Mouse (Mus musculus) urinary bladder, adult 2 months (tissue): Measurements from ENCODE around the gene Fbxw21. TPM values are rescaled to one million over a fixed set of nuclear protein-coding genes. Genes with fewer than 3 reads are reported as not detected.

Experiments
- DNase-seq: peaks from one replicate; pipeline ENCODE4 v3.0.0; 2022; ENCODE audit warnings: low spot score
- polyA plus RNA-seq: library from polyadenylated mRNA; depleted of rRNA; stranded (reverse); fragments of >200 nt; gene quantifications from 2 replicates; pipeline ENCODE4 v1.2.3, GENCODE M21; 2012

Gene Fbxw21
- polyA plus RNA-seq, 1 experiment = not detected

- peak; percentile 16 for DNase-seq
Measured at GRCm38 (mm10) chr9:109111591-109111990, 50.2 kb downstream of the Fbxw21 start.

DNA sequence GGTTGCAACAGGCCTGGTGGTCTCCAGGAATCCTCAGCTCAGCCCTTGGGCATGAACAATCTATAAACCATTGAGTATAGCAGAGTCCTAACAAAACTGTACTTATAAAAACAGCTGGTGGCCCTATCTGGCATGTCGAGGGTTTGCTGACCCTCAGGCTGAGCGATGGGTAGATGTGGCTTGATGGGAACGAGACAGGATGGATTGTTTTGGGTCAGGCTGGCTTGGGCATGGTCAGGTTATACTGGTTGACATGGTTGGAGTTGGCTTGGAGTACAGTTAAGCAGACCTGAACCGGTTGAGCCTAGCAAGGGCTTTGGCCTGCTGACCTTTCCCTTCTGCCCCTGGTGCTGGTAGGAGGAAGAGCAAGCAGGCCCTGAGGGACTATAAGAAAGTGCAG, 50.7 kb downstream of the Fbxw21 start:
- peak; percentile 12 for DNase-seq

DNA sequence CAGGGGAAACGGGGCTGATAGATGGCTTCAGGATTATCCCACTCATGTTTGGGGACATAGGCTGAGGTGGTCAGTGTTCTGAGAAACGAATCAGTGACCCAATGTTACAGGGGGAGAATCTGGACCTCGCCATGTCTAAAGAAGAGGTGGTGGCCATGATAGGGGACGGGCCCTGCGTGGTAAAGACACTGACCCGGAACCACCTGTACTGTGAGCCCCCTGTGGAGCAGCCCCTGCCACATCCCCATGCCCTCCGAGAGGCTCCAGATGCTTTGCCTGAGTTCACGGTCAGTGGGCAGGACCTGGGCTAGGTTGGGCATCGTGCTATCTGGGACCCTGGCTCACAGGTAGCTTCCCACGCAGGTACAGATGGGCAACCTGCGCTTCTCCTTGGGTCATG, 51.6 kb downstream of the Fbxw21 start:
- no peak for DNase-seq

- no peak for DNase-seq
Measured at GRCm38 (mm10) chr9:109107341-109107740, 54.5 kb downstream of the Fbxw21 start.

GRCm38 (mm10) chr9:109105648-109106047, 56.2 kb downstream of the Fbxw21 start:
- DNase-seq = no peak

GRCm38 (mm10) chr9:109105011-109105410, 56.8 kb downstream of the Fbxw21 start:
- DNase-seq = no peak

GRCm38 (mm10) chr9:109104083-109104482, 57.8 kb downstream of the Fbxw21 start:
- DNase-seq = no peak

DNA sequence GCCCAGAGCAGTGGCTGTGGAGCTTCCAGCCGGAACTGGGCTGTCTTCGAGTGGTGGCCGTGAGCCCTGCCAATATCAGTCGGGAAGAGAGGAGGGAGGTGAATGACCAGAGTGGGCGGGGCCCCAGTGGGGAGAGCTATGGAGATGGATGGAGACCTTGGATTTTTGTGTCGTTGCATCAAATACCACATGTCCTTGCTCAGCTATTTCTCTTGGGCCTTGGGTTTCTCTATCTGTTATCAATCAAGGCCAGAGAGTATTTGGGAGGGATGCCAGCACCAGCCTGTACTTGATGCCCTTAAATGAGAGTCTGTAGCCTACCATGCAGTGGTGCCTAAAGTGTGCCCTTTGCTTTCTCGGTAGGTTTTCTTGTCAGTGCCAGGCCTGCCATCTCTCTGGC, 58.6 kb downstream of the Fbxw21 start:
- no peak for DNase-seq

DNA sequence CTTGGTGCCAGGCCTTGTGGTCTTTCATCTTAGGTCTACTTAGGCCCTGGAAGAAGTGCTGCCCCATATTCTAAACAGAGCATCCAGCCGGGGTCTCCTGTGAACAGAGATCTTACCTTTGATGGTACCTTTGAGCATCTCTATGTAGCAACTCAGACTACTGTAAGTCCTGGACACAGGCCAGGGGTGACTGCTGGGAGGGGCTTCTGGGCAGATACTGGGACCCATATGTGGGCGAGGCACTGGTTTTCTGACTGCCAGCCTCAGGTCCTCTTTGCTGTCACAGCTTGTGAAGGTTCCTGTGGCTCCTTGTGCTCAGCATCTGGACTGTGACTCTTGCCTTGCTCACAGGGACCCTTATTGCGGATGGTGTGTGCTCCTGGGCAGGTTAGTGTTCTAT, 59.3 kb downstream of the Fbxw21 start:
- DNase-seq = no peak

DNA sequence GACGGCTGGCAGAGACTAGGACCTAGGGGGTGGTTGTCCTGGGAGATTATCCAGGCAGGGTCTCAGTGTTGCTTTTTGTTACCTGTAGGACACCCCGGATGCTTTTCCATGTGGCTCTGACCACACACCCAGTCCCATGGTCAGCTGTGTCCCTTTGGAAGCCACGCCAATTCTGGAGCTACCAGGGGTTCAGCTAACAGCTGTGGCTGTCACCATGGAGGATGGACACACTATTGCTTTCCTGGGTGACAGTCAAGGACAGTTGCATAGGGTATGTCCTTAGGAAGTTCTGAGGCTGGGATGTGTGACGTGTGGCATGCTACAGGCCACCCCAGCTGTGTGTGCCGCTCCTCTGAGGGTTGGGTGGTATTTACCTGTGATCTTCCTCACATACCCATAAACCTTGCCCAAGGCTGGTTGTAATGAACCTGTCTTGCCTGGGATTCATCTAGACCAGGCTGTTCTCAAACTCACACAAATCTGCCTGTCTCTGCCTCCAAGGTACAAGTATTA, 59.9 kb downstream of the Fbxw21 start:
- no peak for DNase-seq

- no peak for DNase-seq
Measured at GRCm38 (mm10) chr9:109100307-109100928, 61.4 kb downstream of the Fbxw21 start.

DNA sequence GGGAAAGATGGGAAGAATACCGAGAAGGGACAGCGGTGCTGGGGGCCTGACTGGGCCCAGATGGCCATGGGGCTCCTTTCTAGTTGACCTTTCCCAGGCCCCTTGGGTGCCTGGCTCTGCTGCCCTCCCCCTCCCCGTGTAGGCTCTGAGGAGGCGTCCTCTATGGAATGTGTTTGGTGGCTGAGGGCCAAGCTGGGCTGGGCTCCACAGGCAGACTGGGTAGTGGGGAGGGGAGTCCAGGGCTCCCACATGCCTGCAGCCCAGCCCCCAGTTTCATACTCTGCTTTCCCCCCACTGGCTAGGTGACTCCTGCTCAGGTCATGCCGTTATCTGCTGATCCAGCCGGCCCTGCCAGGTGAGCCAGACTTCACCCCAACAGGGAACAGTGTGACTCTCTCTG, 62.9 kb downstream of the Fbxw21 start:
- no peak for DNase-seq

DNA sequence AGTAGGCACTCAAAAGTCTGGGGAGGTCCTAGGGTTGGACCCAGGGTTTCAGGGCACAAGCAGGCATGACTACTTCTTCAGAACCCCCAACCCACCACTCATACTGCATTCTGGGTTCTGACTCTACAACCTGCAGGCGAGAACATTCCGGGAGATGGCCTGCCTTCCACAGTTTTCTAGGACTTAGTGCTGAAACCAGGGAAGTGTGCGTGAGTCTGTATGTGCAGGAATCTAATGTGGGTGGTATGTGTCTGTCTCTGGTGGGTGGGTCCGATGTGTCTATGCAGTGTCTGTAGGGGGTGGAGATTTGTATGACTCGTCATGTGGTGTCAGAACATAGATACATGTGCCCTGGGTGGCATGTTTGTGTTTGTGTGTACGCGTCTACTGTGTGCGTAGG, 63.5 kb downstream of the Fbxw21 start:
- DNase-seq = no peak

GRCm38 (mm10) chr9:109097831-109098230, 64.0 kb downstream of the Fbxw21 start:
- no peak for DNase-seq

DNA sequence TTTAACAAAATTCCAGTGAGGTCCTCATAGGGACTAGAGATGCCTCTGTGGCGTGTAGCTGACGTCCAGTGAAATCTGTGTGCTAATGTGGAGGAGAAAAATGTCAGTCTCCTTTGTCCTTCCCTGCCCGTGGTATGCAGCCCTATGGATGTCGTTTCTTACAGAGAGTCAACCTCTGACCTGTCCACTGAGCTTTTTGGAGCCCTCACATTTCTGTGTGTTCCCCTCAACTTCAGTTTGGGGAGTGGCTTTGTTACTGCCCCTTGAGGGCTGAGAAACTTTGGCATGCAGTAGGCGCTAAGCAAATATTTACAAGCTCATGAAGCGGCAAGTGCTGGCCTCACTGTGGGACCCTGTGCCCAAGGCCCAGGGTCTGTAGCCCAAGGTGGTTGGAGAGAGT, 64.5 kb downstream of the Fbxw21 start:
- no peak for DNase-seq

DNA sequence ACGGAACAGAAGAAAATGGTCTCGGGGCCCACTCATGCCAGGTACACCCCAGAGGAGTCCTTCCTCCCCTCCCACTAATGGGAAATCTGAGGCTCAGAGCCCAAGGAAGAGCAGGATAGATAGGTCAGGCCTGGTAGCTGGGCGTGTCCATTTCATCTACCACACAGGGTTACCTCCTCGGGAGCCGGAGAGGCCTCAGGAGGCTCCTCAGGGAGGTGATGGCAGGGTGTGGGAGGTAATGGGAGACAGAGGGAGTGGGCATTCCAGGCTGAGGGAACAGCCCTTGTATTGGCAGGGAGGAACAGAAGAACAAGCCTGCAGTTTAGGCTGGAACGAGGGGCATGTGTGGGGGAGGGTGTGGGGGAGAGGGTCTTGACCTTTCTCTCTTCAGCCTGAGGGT, 65.0 kb downstream of the Fbxw21 start:
- DNase-seq = no peak

DNA sequence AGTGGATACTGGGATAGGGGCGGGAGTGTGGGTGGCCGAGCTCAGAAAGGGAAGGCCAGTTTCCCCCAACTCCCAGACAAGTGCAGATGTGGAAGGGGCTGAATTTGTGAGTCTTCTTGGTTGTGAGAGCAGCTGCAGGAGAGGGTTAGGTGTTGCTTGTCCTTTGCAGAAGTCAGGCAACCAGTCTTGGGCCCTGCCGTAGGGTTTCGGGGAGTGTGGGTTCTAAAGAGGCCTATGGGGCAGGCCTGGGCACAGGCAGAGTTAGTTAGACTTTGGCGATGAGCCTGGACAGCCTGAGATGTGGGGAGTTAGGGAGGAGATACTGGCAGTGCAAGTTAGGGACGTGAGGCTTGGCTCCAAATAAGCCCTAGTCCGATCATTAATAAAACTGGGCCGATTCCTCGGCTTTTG, 65.6 kb downstream of the Fbxw21 start:
- DNase-seq = no peak

- DNase-seq = peak; percentile 70
Measured at GRCm38 (mm10) chr9:109095137-109095982, 66.5 kb downstream of the Fbxw21 start, which contains the start of gene Plxnb1. Gene Plxnb1 (plus strand): TSS chr9:109095389.

GRCm38 (mm10) chr9:109094553-109095136, 67.2 kb downstream of the Fbxw21 start:
- DNase-seq = no peak

DNA sequence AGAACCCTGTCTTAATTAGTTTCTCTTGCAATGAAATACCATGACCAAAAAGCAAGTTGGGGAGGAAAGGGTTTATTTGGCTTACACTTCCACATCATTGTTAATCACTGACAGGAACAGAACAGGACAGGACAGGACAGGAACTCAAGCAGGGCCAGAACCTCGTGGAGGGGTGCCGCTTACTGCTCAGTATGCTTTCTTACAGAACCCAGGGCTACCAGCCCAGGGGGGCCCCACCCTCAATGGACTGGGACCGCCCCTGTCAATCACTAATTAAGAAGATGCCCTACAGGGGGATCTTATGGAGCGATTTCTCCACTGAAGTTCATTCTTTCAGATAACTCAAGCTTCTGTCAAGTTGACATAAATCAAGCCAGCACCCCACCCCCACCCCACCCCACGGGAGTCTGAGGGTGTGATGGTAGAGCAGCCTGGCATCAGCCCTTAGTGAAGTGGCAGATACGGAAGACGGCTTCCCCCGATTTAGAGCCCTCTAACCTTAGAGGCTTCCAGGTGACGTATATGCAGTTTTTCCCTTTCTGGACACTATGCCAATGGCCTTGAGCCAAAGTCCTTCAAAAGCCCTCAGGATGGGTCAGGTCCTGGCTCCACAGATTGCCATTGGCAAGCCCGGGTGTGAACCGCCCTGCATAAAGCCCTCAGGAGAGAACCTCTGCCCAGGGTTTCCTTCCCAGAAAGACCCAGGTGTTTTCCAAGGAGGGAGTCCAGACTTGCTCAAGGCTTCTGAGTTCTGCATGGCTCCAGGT, 67.9 kb downstream of the Fbxw21 start:
- DNase-seq = no peak

GRCm38 (mm10) chr9:109092799-109093198, 69.0 kb downstream of the Fbxw21 start:
- no peak for DNase-seq

DNA sequence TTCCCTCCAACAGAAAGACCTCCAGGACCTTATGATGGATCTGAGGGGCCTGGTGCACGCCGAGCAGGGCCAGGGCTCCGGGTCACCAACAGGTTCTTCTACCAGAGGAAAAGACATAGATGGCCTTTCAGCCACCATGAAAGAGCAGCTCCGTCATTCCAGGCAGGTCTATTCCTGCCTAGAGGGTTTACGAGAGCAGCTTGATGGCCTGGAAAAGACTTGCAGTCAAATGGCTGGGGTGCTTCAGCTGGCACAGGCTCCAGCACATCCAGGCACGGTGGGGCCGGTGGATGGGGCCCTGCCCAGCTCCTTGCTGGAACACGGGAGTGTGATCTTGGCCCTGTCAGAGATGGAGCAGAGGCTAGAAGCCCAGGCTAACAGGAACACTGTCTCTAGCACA, 70.0 kb downstream of the Fbxw21 start:
- DNase-seq = no peak
